Mouse (Mus musculus) kidney, embryonic 14.5 days (tissue): ENCODE results near the gene Ddx17. TPM values are rescaled to one million over a fixed set of nuclear protein-coding genes. Genes with fewer than 3 reads are reported as not detected.
A peak's percentile ranks its signal among the peaks of the same experiment; 100 is the strongest.

Source experiments
- ATAC-seq: fragments of 200-750 bp; cut with Nextera tagmentation; 2 replicates; pipeline ENCODE4 v1.8.0; 2017; ENCODE audit warnings: moderate number of reproducible peaks, mild to moderate bottlenecking, moderate TSS enrichment, moderate library complexity; ENCODE audit not compliant: low FRiP score, low TSS enrichment
- H3K27ac ChIP-seq: fragments of 300-500 bp; sonication (generic); 2 replicates; pipeline ENCODE4 v1.5.1; 2014; ENCODE audit warnings: low read depth, mild to moderate bottlenecking, low read length, moderate library complexity, mixed read lengths
- H3K27me3 ChIP-seq: fragments of 300-500 bp; sonication (generic); 2 replicates; pipeline ENCODE4 v1.6.1; 2014; ENCODE audit warnings: mild to moderate bottlenecking, low read length; ENCODE audit not compliant: control insufficient read depth, insufficient read depth
- H3K36me3 ChIP-seq: fragments of 300-500 bp; sonication (generic); 2 replicates; pipeline ENCODE4 v1.6.1; 2014; ENCODE audit warnings: low read length, mixed read lengths; ENCODE audit not compliant: control insufficient read depth, insufficient read depth
- H3K4me1 ChIP-seq: fragments of 300-500 bp; sonication (generic); 2 replicates; pipeline ENCODE4 v1.6.1; 2014; ENCODE audit warnings: low read length, mixed read lengths; ENCODE audit not compliant: control insufficient read depth, insufficient read depth
- H3K4me2 ChIP-seq: fragments of 300-500 bp; sonication (generic); replicated peaks from 2 replicates; pipeline ENCODE4 v1.6.1; 2014; ENCODE audit warnings: low read depth, mild to moderate bottlenecking, low read length
- H3K4me3 ChIP-seq: fragments of 300-500 bp; sonication (generic); 2 replicates; pipeline ENCODE4 v1.5.1; 2014; ENCODE audit warnings: mild to moderate bottlenecking, low read length
- H3K9ac ChIP-seq: fragments of 300-500 bp; sonication (generic); 2 replicates; pipeline ENCODE4 v1.6.1; 2014; ENCODE audit warnings: low read depth, mild to moderate bottlenecking, low read length, moderate library complexity
- H3K9me3 ChIP-seq: fragments of 300-500 bp; sonication (generic); 2 replicates; pipeline ENCODE4 v1.6.1; 2016; ENCODE audit warnings: low read length; ENCODE audit not compliant: control insufficient read depth
- WGBS: fragments of 180-500 bp; shearing (Covaris S2); extraction: QIAGEN DNeasy Blood & Tissue Kit; methylation state at CpG from one replicate; pipeline ENCODE4 v1.1.7; 2014; 5-methylcytosine and 5-hydroxymethylcytosine counted together
- microRNA-seq: library from miRNA; unstranded; fragments of <30 nt; microRNA quantifications from one replicate; pipeline ENCODE4, GENCODE M21; 2016
- polyA plus RNA-seq: library from polyadenylated mRNA; unstranded; fragments of >200 nt; fragmentation: Nextera tagmentation; extraction: Ambion mirVana; gene quantifications from 2 replicates; pipeline ENCODE4 v1.2.1, GENCODE M21; 2014

The Ddx17 gene
- polyA plus RNA-seq, 1 experiment from 2014 or later = 93.8 TPM

- WGBS = 78% methylated on average over 17 of the region's 17 CpGs
- H3K4me3 ChIP-seq = no peak overlapping the region
- H3K4me2 ChIP-seq = no peak overlapping the region
- H3K9ac ChIP-seq = no peak overlapping the region
- no peaks in the 10 kb centered on the region for H3K9me3 ChIP-seq
- H3K36me3 ChIP-seq = no peaks in the 10 kb centered on the region
- ATAC-seq = no peak
- H3K4me1 ChIP-seq = peaks cover under 1% of the 10 kb centered on the region; the same call in 1 of the 2 replicates
- peaks cover 33% of the 10 kb centered on the region for H3K27me3 ChIP-seq
- no peak overlapping the region for H3K27ac ChIP-seq
Observed at GRCm38 (mm10) chr15:79500110-79500509, 46.4 kb downstream of the Ddx17 start.

GRCm38 (mm10) chr15:79493527-79493926, 53.0 kb downstream of the Ddx17 start:
- Histone ChIP-seq H3K36me3 (no peaks in the 10 kb centered on the region), H3K4me3 (no peak overlapping the region), H3K4me2 (no peak overlapping the region), H3K9me3 (no peaks in the 10 kb centered on the region), H3K9ac (no peak overlapping the region), H3K27me3 (peaks cover 15% of the 10 kb centered on the region), H3K4me1 (no peaks in the 10 kb centered on the region; the same call in 1 of the 2 replicates), H3K27ac (no peak overlapping the region)
- 28% methylated on average over 18 of the region's 18 CpGs for WGBS
- no peak for ATAC-seq

- Histone ChIP-seq H3K4me3 (no peak overlapping the region), H3K27ac (no peak overlapping the region), H3K9me3 (no peaks in the 10 kb centered on the region), H3K4me1 (no peaks in the 10 kb centered on the region; the same call in 1 of the 2 replicates), H3K36me3 (no peaks in the 10 kb centered on the region), H3K9ac (no peak overlapping the region), H3K27me3 (peaks cover 13% of the 10 kb centered on the region), H3K4me2 (no peak overlapping the region)
- ATAC-seq = no peak
- 53% methylated on average over 11 of the region's 11 CpGs for WGBS
Observed at GRCm38 (mm10) chr15:79489463-79489862, 57.1 kb downstream of the Ddx17 start.

GRCm38 (mm10) chr15:79481181-79481688, 65.3 kb downstream of the Ddx17 start:
- H3K4me3 ChIP-seq = no peak overlapping the region
- no peak overlapping the region for H3K27ac ChIP-seq
- whole genome bisulfite sequencing = 5% methylated on average over 15 of the region's 15 CpGs
- peaks cover 5% of the 10 kb centered on the region; the same call in 1 of the 2 replicates for H3K4me1 ChIP-seq
- peak overlapping the region; percentile 22 for H3K4me2 ChIP-seq
- H3K36me3 ChIP-seq = no peaks in the 10 kb centered on the region
- H3K9ac ChIP-seq = no peak overlapping the region
- no peak for ATAC-seq
- 0 out of 2 replicates have a peak, but pooled peaks cover 4% of the 10 kb centered on the region for H3K27me3 ChIP-seq
- H3K9me3 ChIP-seq = no peaks in the 10 kb centered on the region

Small RNAs within 50 kb of the gene (microRNA-seq; reads per million reads assigned to microRNA genes)
- gene Gm27903 = not detected

Other genes with a start within 250 kb of the Ddx17 start
- gene Pla2g6, start 218.4 kb downstream of the Ddx17 start, polyA plus RNA-seq = 10.9 and 17.0 TPM in 2 replicates
- 3.4 and 3.6 TPM in 2 replicates for gene Maff, start 200.1 kb downstream of the Ddx17 start, polyA plus RNA-seq
- gene Tmem184b, start 143.2 kb downstream of the Ddx17 start, polyA plus RNA-seq = 45.8 and 63.1 TPM in 2 replicates
- gene Csnk1e, start 91.2 kb downstream of the Ddx17 start, polyA plus RNA-seq = 88.8 and 107 TPM in 2 replicates
- 0.23 TPM in 1 of 2 replicates, not detected in the other for gene Kcnj4, start 41.5 kb downstream of the Ddx17 start, polyA plus RNA-seq
- gene Kdelr3, start 30.3 kb downstream of the Ddx17 start, polyA plus RNA-seq = 38.2 and 40.1 TPM in 2 replicates
- gene Dmc1, start 58.4 kb upstream of the Ddx17 start, polyA plus RNA-seq = 1.4 and 2.0 TPM in 2 replicates
- gene Fam227a, start 112.2 kb upstream of the Ddx17 start, polyA plus RNA-seq = 1.6 and 2.7 TPM in 2 replicates
- gene Cby1, start 112.5 kb upstream of the Ddx17 start, polyA plus RNA-seq = 52.4 and 56.0 TPM in 2 replicates
- gene Tomm22, start 124.1 kb upstream of the Ddx17 start, polyA plus RNA-seq = 274 and 346 TPM in 2 replicates
- 11.9 and 13.0 TPM in 2 replicates for gene Josd1, start 141.2 kb upstream of the Ddx17 start, polyA plus RNA-seq
- 20.3 and 31.6 TPM in 2 replicates for gene Gtpbp1, start 144.1 kb upstream of the Ddx17 start, polyA plus RNA-seq
- gene Sun2, start 195.8 kb upstream of the Ddx17 start, polyA plus RNA-seq = 5.1 and 6.9 TPM in 2 replicates
- 60.1 and 61.6 TPM in 2 replicates for gene Dnal4, start 231.1 kb upstream of the Ddx17 start, polyA plus RNA-seq